Mouse (Mus musculus): Measurements from ENCODE around the gene Fkbp15.

The Fkbp15 gene

GRCm38 (mm10) chr4:62372818-62373520 lies 12.6 kb upstream of the Fkbp15 start:
- no peak for DNase-seq (ENCODE audit: inconsistent ontology term)

GRCm38 (mm10) chr4:62372410-62372809 lies 12.1 kb upstream of the Fkbp15 start:
- no peak for DNase-seq (ENCODE audit: inconsistent ontology term)

- no peak for DNase-seq (ENCODE audit: inconsistent ontology term)
Measured at GRCm38 (mm10) chr4:62369091-62369490, 8.7 kb upstream of the Fkbp15 start.

GRCm38 (mm10) chr4:62367586-62367985 lies 7.2 kb upstream of the Fkbp15 start:
- no peak for DNase-seq (ENCODE audit: inconsistent ontology term)

DNA sequence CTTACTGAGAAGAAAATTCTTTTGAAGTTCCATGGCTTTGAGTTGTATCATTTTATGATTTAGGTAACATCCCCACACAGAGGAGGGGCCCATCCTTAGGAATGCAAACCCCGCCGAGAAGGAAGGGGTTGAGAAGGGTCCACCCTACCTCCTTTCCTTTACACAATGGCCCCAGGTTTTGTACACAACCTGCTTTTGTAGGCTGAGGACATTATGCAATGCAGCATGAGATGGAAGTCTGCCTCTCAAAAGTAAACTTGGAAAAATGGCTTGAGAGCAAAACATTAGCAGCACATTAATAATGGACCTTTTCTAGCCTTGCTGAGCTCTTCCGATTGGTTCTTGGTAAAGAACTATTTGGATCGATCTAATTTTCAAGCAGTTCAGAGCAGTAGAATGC lies 5.9 kb upstream of the Fkbp15 start:
- no peak for DNase-seq (ENCODE audit: inconsistent ontology term)

DNA sequence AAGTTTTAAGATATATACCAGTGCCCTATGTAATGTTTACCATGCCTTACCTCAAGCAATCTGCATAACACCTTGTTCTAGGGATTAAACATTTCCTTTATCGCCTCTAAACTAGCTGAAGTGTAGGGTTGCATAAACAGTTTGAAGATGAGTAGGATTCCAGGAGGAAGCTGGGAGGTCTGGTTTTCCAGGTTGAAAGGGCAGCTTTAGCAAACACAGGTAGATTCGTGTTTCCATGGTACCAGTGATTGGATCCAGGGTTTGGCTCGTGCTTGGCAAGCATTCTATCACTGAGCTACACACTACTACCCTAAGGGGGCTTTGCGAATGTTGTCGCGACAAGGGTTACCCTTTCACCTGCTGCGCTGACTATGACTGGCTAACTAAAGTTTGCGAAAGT lies 4.0 kb upstream of the Fkbp15 start:
- no peak for DNase-seq (ENCODE audit: inconsistent ontology term)

DNA sequence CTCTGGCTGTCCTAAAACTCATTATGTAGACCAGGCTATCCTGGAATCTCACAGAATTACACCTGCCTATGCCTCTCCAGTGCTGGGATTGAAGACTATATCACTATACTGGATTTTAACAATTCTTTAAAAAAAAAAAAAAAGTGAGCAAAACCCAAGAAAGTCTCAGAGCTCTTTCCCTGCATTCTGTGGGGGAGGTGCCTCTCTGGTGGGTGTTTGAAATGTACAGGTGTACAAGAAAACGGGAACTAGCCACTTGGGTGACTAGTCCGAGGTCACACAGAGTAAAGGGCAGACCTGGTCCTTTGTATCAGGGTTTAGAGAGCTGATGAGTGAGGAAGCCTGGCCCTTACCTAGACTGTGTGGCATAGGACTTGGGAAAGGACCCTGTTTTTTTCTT lies 2.1 kb upstream of the Fkbp15 start:
- DNase-seq (ENCODE audit: inconsistent ontology term), result no peak

GRCm38 (mm10) chr4:62361997-62362396 lies 1.6 kb upstream of the Fkbp15 start:
- no peak for DNase-seq (ENCODE audit: inconsistent ontology term)

DNA sequence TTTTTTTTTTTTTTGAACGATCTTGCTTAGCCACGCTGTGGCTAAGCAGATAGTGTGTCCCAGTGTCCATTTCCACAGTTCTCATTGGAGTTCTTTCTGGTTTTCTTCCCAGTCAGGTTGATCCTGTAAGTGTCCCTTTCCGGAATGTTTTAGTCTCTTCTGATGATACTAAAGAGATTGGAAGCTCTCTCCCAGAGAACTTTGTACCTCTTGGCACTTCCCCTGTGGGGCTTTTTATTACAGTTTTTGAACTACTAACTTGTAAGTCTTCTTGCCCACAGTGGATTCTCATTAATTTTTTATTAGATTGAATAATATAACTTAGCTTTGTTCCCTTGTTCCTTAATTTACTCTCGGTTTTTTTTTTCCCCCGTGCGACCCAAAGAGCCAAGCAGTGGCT lies 1.2 kb upstream of the Fkbp15 start:
- no peak for DNase-seq (ENCODE audit: inconsistent ontology term)

GRCm38 (mm10) chr4:62360805-62361455 lies 582 bp upstream of the Fkbp15 start:
- DNase-seq (ENCODE audit: inconsistent ontology term), result no peak

- DNase-seq (ENCODE audit: inconsistent ontology term), result peak; percentile 11
Measured at GRCm38 (mm10) chr4:62359256-62359775, 1.0 kb downstream of the Fkbp15 start.

DNA sequence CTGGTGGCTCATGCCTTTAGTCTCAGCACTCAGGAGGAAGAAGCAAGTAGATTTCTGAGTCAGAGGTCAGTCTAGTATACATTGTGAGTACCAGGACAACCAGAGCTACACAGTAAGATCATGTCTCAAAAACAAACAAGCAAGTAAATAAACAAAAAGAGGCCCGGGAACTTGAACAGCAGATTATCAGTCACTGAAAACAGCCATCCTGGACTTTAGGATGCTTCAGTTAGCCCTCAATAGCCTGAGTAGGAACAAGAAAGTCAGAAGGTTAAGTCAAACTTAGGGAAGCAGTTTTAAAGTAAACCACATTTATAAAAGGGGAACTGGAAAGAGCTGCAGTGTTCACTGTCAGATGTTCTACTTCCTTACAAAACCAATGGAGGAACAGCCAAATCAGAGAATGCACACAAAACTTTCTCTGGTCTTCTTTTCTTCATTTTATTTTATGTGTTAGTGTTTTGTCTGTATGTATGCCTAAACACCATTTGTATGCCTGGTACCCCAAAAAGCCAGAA lies 2.7 kb downstream of the Fkbp15 start:
- DNase-seq (ENCODE audit: inconsistent ontology term), result no peak

GRCm38 (mm10) chr4:62349371-62349770 lies 11.0 kb downstream of the Fkbp15 start:
- no peak for DNase-seq (ENCODE audit: inconsistent ontology term)

DNA sequence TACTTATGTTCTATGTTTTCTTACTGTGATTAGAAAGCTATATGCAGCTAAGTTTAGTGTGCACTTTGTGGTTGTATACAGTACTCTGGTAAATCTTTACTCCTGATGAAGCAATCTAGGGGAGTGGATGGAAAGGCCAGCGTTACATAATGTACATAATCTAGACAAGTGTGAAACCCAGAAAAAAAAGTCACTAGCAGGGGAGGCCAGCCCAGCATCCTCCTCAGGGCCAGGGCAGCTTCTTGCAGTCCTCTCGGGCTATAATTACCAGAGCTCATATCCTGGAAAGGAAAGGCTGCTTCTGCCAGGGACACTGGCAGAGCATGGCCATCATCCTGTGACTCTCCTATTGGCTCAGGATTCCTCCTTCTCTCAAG lies 12.0 kb downstream of the Fkbp15 start:
- no peak for DNase-seq (ENCODE audit: inconsistent ontology term)

GRCm38 (mm10) chr4:62347605-62348328 lies 12.6 kb downstream of the Fkbp15 start:
- DNase-seq (ENCODE audit: inconsistent ontology term), result no peak

GRCm38 (mm10) chr4:62345827-62346226 lies 14.5 kb downstream of the Fkbp15 start:
- no peak for DNase-seq (ENCODE audit: inconsistent ontology term)

DNA sequence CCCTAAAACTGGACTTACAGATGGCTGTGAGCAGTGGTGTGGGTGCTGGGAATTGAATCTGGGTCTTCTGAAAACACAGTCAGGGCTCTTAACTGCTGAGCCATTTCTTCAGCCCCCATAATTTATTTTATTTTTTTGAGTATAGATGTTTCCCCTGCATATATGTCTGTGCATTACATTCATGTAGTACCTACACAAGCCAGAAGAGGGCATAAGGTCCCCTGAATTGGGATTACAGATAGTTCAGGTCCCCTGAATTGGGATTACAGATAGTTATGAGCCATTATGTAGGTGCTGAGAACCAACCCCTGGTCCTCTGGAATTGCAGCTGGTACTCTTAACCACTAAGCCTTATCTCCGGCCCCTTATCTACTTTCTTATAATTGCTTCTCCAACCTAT lies 16.3 kb downstream of the Fkbp15 start:
- no peak for DNase-seq (ENCODE audit: inconsistent ontology term)

- no peak for DNase-seq (ENCODE audit: inconsistent ontology term)
Measured at GRCm38 (mm10) chr4:62338536-62338935, 21.8 kb downstream of the Fkbp15 start.

DNA sequence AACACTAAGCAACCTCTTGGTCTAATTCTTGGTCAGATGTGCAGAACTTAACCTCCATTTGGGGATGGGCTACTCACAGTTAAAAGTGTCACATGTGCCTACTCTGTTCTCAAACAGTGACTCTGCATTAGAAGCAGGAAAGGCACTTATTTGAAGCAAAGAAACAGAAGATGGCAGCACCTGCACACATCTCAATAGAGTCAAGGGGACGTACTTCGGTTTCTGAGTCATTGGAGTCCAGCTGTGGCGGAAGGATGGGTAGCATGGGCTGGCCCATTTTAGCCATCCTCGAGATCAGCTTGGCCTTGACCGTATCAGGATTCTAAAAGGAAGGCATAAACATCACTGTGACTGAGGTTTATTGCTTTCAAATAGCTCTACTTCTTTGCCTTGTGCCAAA lies 28.4 kb downstream of the Fkbp15 start:
- no peak for DNase-seq (ENCODE audit: inconsistent ontology term)

DNA sequence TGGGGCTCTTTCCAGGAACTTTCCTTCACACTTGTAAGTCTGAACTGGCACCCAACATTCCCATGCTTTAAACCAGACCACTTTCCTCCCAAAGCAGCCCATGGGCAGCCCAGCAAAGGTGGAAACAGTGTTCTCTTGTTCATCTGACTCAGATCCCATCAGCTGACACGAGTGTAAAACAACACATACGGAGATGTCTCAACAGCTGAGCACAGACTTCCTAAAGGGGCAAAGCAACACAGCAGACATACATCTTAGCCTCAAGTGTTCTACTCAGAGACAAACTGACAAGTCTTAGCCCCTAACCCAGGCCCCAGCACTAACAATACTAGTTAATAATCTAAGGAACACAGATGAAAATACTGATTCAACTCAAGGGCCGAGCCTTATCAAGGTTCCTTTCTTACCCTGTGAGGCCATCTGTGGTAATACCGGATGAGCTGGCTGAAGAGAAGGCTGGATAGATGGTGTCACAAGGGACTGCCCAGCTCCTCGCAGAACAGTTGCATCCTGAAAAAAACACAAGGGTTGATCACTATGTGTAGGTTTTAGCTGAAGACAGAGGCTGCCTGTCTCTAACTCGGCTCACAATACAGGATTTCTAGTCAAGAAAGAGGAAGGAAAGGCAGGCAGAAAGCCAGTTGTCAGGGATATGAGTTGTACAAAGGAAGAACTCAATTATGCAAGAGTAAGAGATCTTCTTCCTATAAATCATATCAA lies 31.2 kb downstream of the Fkbp15 start:
- DNase-seq (ENCODE audit: inconsistent ontology term), result no peak

DNA sequence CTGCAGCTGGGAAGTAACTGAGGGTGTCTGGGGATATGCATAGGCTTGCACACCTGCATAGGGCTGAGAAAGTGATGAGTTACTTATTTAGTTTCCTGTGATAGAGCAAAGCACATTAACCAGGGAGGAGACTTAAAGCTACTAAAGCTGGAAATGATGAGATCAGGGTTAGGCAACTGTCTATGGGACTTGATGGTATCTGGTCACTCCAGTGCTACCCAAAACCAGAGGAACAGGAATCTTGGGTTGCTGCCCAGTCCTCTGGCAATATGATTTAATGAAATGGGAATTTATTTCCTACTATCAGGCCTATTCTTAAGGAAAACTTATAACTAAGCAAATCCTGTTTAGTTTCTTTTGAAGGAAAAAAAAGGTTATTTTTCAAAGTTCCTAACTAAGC lies 34.2 kb downstream of the Fkbp15 start:
- DNase-seq (ENCODE audit: inconsistent ontology term), result no peak

GRCm38 (mm10) chr4:62322684-62323083 lies 37.7 kb downstream of the Fkbp15 start:
- no peak for DNase-seq (ENCODE audit: inconsistent ontology term)

Data from Muller cell, postnatal 12 days (primary cell).